Mouse (Mus musculus) R1 (cell line): ENCODE data around the gene Zp1.

ENCODE experiments used
- DNase-seq: peaks from one replicate; pipeline ENCODE4 v3.0.0-alpha.2; 2018; ENCODE audit warnings: low read depth, low spot score

Zp1 gene

GRCm38 (mm10) chr19:10924220-10924619, 3.8 kb upstream of the Zp1 start:
- no peak for DNase-seq

GRCm38 (mm10) chr19:10921058-10921457, 626 bp upstream of the Zp1 start:
- no peak for DNase-seq

GRCm38 (mm10) chr19:10918321-10918991, 2.0 kb downstream of the Zp1 start:
- DNase-seq: no peak

GRCm38 (mm10) chr19:10916506-10916905, 3.9 kb downstream of the Zp1 start:
- no peak for DNase-seq

- no peak for DNase-seq
Observed at GRCm38 (mm10) chr19:10914870-10915269, 5.6 kb downstream of the Zp1 start.

- no peak for DNase-seq
Observed at GRCm38 (mm10) chr19:10914291-10914690, 6.1 kb downstream of the Zp1 start.

GRCm38 (mm10) chr19:10909087-10909721, 11.2 kb downstream of the Zp1 start:
- no peak for DNase-seq

- peak; percentile 57 for DNase-seq
Observed at GRCm38 (mm10) chr19:10907891-10908290, 12.5 kb downstream of the Zp1 start.

- DNase-seq: no peak
Observed at GRCm38 (mm10) chr19:10905728-10906000, 14.8 kb downstream of the Zp1 start.

GRCm38 (mm10) chr19:10904927-10905727, 15.3 kb downstream of the Zp1 start:
- peak; percentile 62 for DNase-seq

- no peak for DNase-seq
Observed at GRCm38 (mm10) chr19:10904512-10904911, 15.9 kb downstream of the Zp1 start.

- DNase-seq: no peak
Observed at GRCm38 (mm10) chr19:10901046-10901445, 19.4 kb downstream of the Zp1 start.

- DNase-seq: no peak
Observed at GRCm38 (mm10) chr19:10900315-10900714, 20.1 kb downstream of the Zp1 start.

GRCm38 (mm10) chr19:10897491-10897890, 22.9 kb downstream of the Zp1 start:
- no peak for DNase-seq

GRCm38 (mm10) chr19:10896849-10897248, 23.6 kb downstream of the Zp1 start:
- no peak for DNase-seq

GRCm38 (mm10) chr19:10895708-10896107, 24.7 kb downstream of the Zp1 start:
- no peak for DNase-seq

GRCm38 (mm10) chr19:10895016-10895528, 25.4 kb downstream of the Zp1 start, which contains the start of gene Prpf19:
Gene Prpf19, plus strand, starts transcription at chr19:10895231.
- peak; percentile 98 for DNase-seq

GRCm38 (mm10) chr19:10892201-10892600, 28.2 kb downstream of the Zp1 start:
- DNase-seq: no peak

GRCm38 (mm10) chr19:10881426-10882154, 38.8 kb downstream of the Zp1 start, which contains the start of gene Tmem109:
Gene Tmem109, minus strand, starts transcription at chr19:10882001.
- DNase-seq: peak; percentile 97

- DNase-seq: no peak
Observed at GRCm38 (mm10) chr19:10880975-10881425, 39.4 kb downstream of the Zp1 start.

GRCm38 (mm10) chr19:10880085-10880974, 40.1 kb downstream of the Zp1 start:
- peak; percentile 50 for DNase-seq
